In genomic region chr2:166615338-166616075, GRCm38 (mm10) we compare ENCODE assay signal across 13 mouse cellular contexts.
A peak's percentile ranks its signal among the peaks of the same experiment; 100 is the strongest.
DNase-seq lines count a peak whose midpoint lies in the region; ATAC-seq lines count a peak whose summit lies in the region.
"Had no signal": no experiment of that assay in that cellular context is flagged by ENCODE, and none has a peak within 500 bp of the region (broad histone marks: within the 10 kb centered on the region; RNA-seq: fewer than 3 reads in every experiment).

No protein-coding gene starts in this region.

- H3K27me3 ChIP-seq in heart, embryonic 11.5 days (ENCODE audit: control insufficient read depth, insufficient read depth, low read length): no peaks in the 10 kb centered on the region
- H3K27me3 ChIP-seq in forebrain, embryonic 15.5 days: no peaks in the 10 kb centered on the region
- H3K27me3 ChIP-seq in hindbrain, embryonic 16.5 days (replicated peaks; ENCODE audit: control insufficient read depth, insufficient read depth, low read length): no peaks in the 10 kb centered on the region
- H3K27me3 ChIP-seq: hindbrain, embryonic 12.5 days; liver, embryonic 13.5 days; neural tube, embryonic 15.5 days had no signal

- WGBS in heart, embryonic 11.5 days (ENCODE audit: insufficient replicate concordance): 84% methylated on average over 2 of the region's 2 CpGs
- 91% methylated on average over 2 of the region's 2 CpGs for WGBS in forebrain, embryonic 15.5 days
- 90% methylated on average over 2 of the region's 2 CpGs for WGBS in hindbrain, embryonic 16.5 days

- no peak overlapping the region for H3K27ac ChIP-seq in heart, embryonic 11.5 days (ENCODE audit: low read depth, low read length)
- H3K27ac ChIP-seq in forebrain, embryonic 15.5 days (replicated peaks): no peak overlapping the region
- H3K27ac ChIP-seq in hindbrain, embryonic 16.5 days (ENCODE audit: low read depth, low read length): no peak overlapping the region; the same call in 1 of the 2 replicates
- H3K27ac ChIP-seq: hindbrain, embryonic 12.5 days; liver, embryonic 13.5 days; neural tube, embryonic 15.5 days had no signal

- no peak overlapping the region for H3K9ac ChIP-seq in heart, embryonic 11.5 days (ENCODE audit: low read depth, low read length)
- no peak overlapping the region for H3K9ac ChIP-seq in forebrain, embryonic 15.5 days (replicated peaks)
- no peak overlapping the region for H3K9ac ChIP-seq in hindbrain, embryonic 16.5 days (ENCODE audit: low read depth, low read length)
- H3K9ac ChIP-seq: hindbrain, embryonic 12.5 days; liver, embryonic 13.5 days; neural tube, embryonic 15.5 days had no signal

- H3K4me3 ChIP-seq in heart, embryonic 11.5 days (ENCODE audit: low read depth, low read length): no peak overlapping the region
- H3K4me3 ChIP-seq in forebrain, embryonic 15.5 days: no peak overlapping the region
- no peak overlapping the region for H3K4me3 ChIP-seq in hindbrain, embryonic 16.5 days (ENCODE audit: low read length)
- H3K4me3 ChIP-seq: hindbrain, embryonic 12.5 days; liver, embryonic 13.5 days; neural tube, embryonic 15.5 days had no signal

- H3K9me3 ChIP-seq in heart, embryonic 11.5 days (replicated peaks; ENCODE audit: control insufficient read depth, low read length): no peaks in the 10 kb centered on the region
- no peaks in the 10 kb centered on the region for H3K9me3 ChIP-seq in forebrain, embryonic 15.5 days
- no peaks in the 10 kb centered on the region for H3K9me3 ChIP-seq in hindbrain, embryonic 16.5 days (ENCODE audit: control insufficient read depth, low read length)
- H3K9me3 ChIP-seq: liver, embryonic 13.5 days; neural tube, embryonic 15.5 days had no signal

- H3K4me2 ChIP-seq in heart, embryonic 11.5 days: no peak overlapping the region
- no peak overlapping the region for H3K4me2 ChIP-seq in forebrain, embryonic 15.5 days (replicated peaks)
- no peak overlapping the region for H3K4me2 ChIP-seq in hindbrain, embryonic 16.5 days (ENCODE audit: low read length)
- H3K4me2 ChIP-seq: hindbrain, embryonic 12.5 days; liver, embryonic 13.5 days; neural tube, embryonic 15.5 days had no signal

- no peak for ATAC-seq in heart, embryonic 11.5 days (replicated peaks; ENCODE audit: insufficient number of reproducible peaks, low FRiP score, low TSS enrichment)
- no peak for ATAC-seq in forebrain, embryonic 15.5 days (replicated peaks)
- no peak for ATAC-seq in hindbrain, embryonic 16.5 days

- H3K4me1 ChIP-seq in heart, embryonic 11.5 days (ENCODE audit: control insufficient read depth, insufficient read depth, low read length): peaks cover 3% of the 10 kb centered on the region
- no peaks in the 10 kb centered on the region for H3K4me1 ChIP-seq in forebrain, embryonic 15.5 days
- H3K4me1 ChIP-seq in hindbrain, embryonic 16.5 days (ENCODE audit: control insufficient read depth, insufficient read depth, low read depth, low read length): no peaks in the 10 kb centered on the region; the same call in 1 of the 2 replicates
- H3K4me1 ChIP-seq: neural tube, embryonic 15.5 days had no signal

- H3K36me3 ChIP-seq in heart, embryonic 11.5 days (ENCODE audit: control insufficient read depth, insufficient read depth, low read length): no peaks in the 10 kb centered on the region
- no peaks in the 10 kb centered on the region for H3K36me3 ChIP-seq in forebrain, embryonic 15.5 days
- no peaks in the 10 kb centered on the region for H3K36me3 ChIP-seq in hindbrain, embryonic 16.5 days (ENCODE audit: control insufficient read depth, insufficient read depth, low read length)

- peak; percentile 98 for DNase-seq in heart, adult 11 months
- peak; percentile 88 for DNase-seq in adipocyte (ENCODE audit: low spot score)
- peak; percentile 88 for DNase-seq in gastrocnemius, postnatal 25 days
- DNase-seq in heart, postnatal 4 days: peak; percentile 68
- DNase-seq: cerebellum, adult 11-12 months; kidney, adult 9 months; left cerebral cortex, postnatal 4 days; liver, embryonic 13.5 days had no signal
